Mouse (Mus musculus) hindbrain, embryonic 14.5 days (tissue): ENCODE measurements around the gene Olfm2. TPM values are rescaled to one million over a fixed set of nuclear protein-coding genes. Genes with fewer than 3 reads are reported as not detected.
A peak's percentile ranks its signal among the peaks of the same experiment; 100 is the strongest.
"Not testable (repeated sequence)": the region's sequence is repeated elsewhere in the genome, so short reads cannot be mapped to it uniquely, and the experiment has no call there.

Source experiments
- ATAC-seq: fragments of 200-750 bp; cut with Nextera tagmentation; 2 replicates; pipeline ENCODE4 v1.8.0; 2017; ENCODE audit warnings: moderate number of reproducible peaks, mild to moderate bottlenecking, moderate TSS enrichment, moderate library complexity; ENCODE audit not compliant: low FRiP score
- DNase-seq: peaks from one replicate; pipeline ENCODE4 v3.0.0-alpha.2; 2015; ENCODE audit warnings: low spot score
- H3K27ac ChIP-seq: fragments of 300-500 bp; sonication (generic); 2 replicates; pipeline ENCODE4 v1.5.1; 2014; ENCODE audit warnings: mild to moderate bottlenecking, moderate library complexity
- H3K27me3 ChIP-seq: fragments of 300-500 bp; sonication (generic); 2 replicates; pipeline ENCODE4 v1.6.1; 2014; ENCODE audit warnings: mild to moderate bottlenecking, low read length, mixed read lengths; ENCODE audit not compliant: control insufficient read depth, insufficient read depth
- H3K36me3 ChIP-seq: fragments of 300-500 bp; sonication (generic); replicated peaks from 2 replicates; pipeline ENCODE4 v1.6.1; 2014; ENCODE audit not compliant: control insufficient read depth, insufficient read depth
- H3K4me1 ChIP-seq: fragments of 300-500 bp; sonication (generic); replicated peaks from 2 replicates; pipeline ENCODE4 v1.6.1; 2014; ENCODE audit warnings: antibody characterized with exemption, low read length, mixed read lengths; ENCODE audit not compliant: control insufficient read depth, insufficient read depth
- H3K4me2 ChIP-seq: fragments of 300-500 bp; sonication (generic); replicated peaks from 2 replicates; pipeline ENCODE4 v1.6.1; 2014; ENCODE audit warnings: mild to moderate bottlenecking, moderate library complexity
- H3K4me3 ChIP-seq: fragments of 300-500 bp; sonication (generic); replicated peaks from 2 replicates; pipeline ENCODE4 v1.5.1; 2014; ENCODE audit warnings: mild to moderate bottlenecking, low read length
- H3K9ac ChIP-seq: fragments of 300-500 bp; sonication (generic); 2 replicates; pipeline ENCODE4 v1.6.1; 2014
- H3K9me3 ChIP-seq: fragments of 300-500 bp; sonication (generic); 2 replicates; pipeline ENCODE4 v1.6.1; 2016; ENCODE audit warnings: low read length; ENCODE audit not compliant: control insufficient read depth
- WGBS: fragments of 180-500 bp; shearing (Covaris S2); extraction: QIAGEN DNeasy Blood & Tissue Kit; methylation state at CpG from one replicate; pipeline ENCODE4 v1.1.7; 2014; 5-methylcytosine and 5-hydroxymethylcytosine counted together
- polyA plus RNA-seq: library from polyadenylated mRNA; unstranded; fragments of >200 nt; fragmentation: Nextera tagmentation; extraction: Ambion mirVana; gene quantifications from 2 replicates; pipeline ENCODE4 v1.2.1, GENCODE M21; 2014

Olfm2 gene
- polyA plus RNA-seq, 1 experiment from 2014 or later = 185 TPM

DNA sequence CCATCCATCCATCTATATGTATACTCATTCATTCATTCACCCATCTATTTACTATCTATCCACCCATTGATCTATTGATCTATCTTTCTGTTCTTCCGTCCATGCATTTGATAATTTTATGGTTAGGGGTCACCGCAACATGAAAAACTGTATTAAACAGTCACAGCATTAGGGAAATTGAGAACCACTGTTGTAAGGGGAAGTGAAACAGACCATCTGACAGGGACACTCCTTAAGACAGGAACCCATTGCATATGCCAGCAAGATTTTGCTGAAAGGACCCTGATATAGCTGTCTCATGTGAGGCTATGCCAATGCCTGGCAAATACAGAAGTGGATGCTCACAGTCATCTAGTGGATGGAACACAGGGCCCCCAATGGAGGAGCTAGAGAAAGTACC, 55.7 kb downstream of the Olfm2 start:
- not testable (repeated sequence) for DNase-seq, H3K4me3 ChIP-seq, H3K4me2 ChIP-seq, H3K27me3 ChIP-seq, H3K36me3 ChIP-seq, H3K9ac ChIP-seq, H3K9me3 ChIP-seq, ATAC-seq
- H3K4me1 ChIP-seq = peaks cover 29% of the 10 kb centered on the region
- 76% methylated on average over 2 of the region's 2 CpGs for WGBS
- H3K27ac ChIP-seq = peak overlapping the region; percentile 58

DNA sequence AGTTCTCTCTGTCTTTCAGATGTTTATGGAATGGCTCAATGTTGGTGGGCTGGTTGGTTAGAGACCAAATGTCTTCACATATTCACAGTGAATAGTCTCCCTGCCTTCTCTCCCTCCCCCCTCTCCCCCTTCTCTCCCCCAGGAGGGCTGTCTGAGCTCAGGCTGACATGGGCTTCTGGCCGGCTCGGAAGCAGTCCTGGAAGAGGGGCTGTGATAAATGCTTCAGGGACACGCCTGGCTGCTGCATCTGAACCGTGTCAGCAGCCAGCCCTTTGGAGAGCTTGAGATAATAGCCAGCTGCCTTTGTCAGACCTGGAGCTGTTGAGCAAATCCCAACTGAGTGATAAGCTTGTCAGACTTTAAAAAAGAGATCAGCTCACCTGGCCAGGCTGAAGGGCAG, 56.2 kb downstream of the Olfm2 start:
- Histone ChIP-seq H3K4me3 (no peak overlapping the region), H3K36me3 (no peaks in the 10 kb centered on the region), H3K4me1 (peaks cover 23% of the 10 kb centered on the region), H3K9ac (peak overlapping the region; percentile 24; the same call in 1 of the 2 replicates), H3K4me2 (no peak overlapping the region), H3K27ac (peak overlapping the region; percentile 58), H3K9me3 (no peaks in the 10 kb centered on the region), H3K27me3 (no peaks in the 10 kb centered on the region)
- WGBS = 0% methylated on average over 4 of the region's 4 CpGs
- DNase-seq (no peak), ATAC-seq (peak; percentile 68)

DNA sequence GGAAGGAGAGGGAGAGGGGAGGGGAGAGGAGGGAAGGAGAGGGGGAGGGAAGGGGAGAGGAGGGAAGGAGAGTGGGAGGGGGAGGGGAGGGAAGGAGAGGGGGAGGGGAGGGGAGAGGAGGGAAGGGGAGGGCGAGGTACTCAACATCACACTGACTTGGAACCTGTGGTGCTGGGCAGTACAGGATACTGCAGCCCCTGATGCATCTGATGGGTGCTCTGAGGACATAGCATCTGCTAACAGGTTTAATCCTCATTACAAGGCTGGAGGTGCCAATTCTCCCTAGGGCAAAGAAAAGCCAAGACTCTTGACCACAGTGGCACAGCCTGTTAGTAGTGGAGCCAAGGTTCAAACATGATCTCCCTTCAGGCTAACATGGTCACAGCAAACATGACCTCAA, 56.7 kb downstream of the Olfm2 start:
- WGBS = no CpG with 5 or more reads among the region's 1 CpGs
- no peaks in the 10 kb centered on the region for H3K27me3 ChIP-seq
- DNase-seq = no peak
- H3K9ac ChIP-seq = no peak overlapping the region
- no peaks in the 10 kb centered on the region for H3K9me3 ChIP-seq
- H3K36me3 ChIP-seq = no peaks in the 10 kb centered on the region
- H3K4me2 ChIP-seq = no peak overlapping the region
- ATAC-seq = no peak
- H3K27ac ChIP-seq = peak overlapping the region; percentile 58
- H3K4me1 ChIP-seq = peaks cover 18% of the 10 kb centered on the region
- no peak overlapping the region for H3K4me3 ChIP-seq

DNA sequence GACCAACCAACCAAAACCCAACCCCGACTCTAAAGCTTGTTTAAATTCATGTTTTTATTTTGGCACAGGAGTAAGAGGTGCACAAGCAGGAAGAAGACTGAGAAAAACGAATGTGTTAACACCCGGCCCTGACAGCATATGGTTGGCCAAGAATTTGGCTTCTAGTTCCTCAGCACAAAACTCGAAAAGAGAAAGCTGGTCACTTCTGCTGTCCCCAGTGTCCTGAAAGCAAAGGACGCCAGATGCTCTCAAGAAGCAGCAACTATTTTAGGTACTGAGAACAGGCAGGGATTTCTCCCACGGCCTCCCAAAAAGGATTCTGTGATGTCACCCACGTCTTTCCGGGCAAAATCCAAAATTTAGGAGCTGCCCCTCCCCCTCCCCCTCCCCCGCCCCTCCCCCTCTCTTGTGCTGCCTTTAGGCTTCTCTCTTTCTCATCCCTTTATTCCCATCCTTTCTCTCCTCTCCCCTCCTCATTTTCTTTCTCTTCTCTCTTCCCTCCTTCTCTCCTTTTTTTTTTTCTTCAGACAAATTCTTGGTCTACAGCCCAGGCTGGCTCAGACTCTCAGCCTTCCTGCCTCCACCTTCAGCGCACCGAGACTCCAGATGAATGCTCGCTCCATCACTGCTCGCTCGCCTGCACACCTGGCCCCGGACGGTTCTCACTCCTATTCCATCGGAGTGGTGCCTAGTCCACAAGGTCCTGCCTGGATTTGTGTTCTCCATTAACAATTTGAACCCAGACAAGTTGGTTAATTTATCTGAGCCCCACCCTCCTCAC, 60.9 kb downstream of the Olfm2 start:
- Histone ChIP-seq H3K4me2 (no peak overlapping the region), H3K4me1 (peaks cover 10% of the 10 kb centered on the region), H3K27me3 (no peaks in the 10 kb centered on the region), H3K9ac (no peak overlapping the region), H3K27ac (no peak overlapping the region), H3K4me3 (no peak overlapping the region), H3K36me3 (no peaks in the 10 kb centered on the region), H3K9me3 (no peaks in the 10 kb centered on the region)
- WGBS = 55% methylated on average over 16 of the region's 17 CpGs
- no peak for ATAC-seq
- DNase-seq = no peak

DNA sequence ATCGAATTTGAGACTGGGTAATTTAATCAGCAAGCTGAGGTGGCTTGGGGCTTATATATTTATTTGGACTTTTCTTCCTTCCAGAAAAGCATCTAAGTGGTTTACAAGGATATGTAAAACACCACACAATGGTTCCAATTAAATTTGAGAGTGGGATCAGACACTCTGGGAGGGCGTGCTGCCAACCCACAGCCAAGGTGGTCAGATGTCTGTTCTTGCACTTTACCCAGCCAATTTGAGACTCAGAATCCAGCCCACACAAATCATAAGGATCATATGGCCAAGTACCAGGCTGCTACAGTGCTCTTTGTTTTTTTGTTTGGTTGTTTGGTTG, 63.8 kb downstream of the Olfm2 start:
- 0 out of 2 replicates have a peak, but pooled peaks cover 3% of the 10 kb centered on the region for H3K4me1 ChIP-seq
- H3K9me3 ChIP-seq = no peaks in the 10 kb centered on the region
- no peak overlapping the region for H3K9ac ChIP-seq
- 49% methylated on average over 2 of the region's 2 CpGs for WGBS
- no peaks in the 10 kb centered on the region for H3K36me3 ChIP-seq
- ATAC-seq (no peak), DNase-seq (no peak)
- no peaks in the 10 kb centered on the region for H3K27me3 ChIP-seq
- H3K27ac ChIP-seq = peak overlapping the region; percentile 71
- no peak overlapping the region for H3K4me2 ChIP-seq
- H3K4me3 ChIP-seq = no peak overlapping the region

DNA sequence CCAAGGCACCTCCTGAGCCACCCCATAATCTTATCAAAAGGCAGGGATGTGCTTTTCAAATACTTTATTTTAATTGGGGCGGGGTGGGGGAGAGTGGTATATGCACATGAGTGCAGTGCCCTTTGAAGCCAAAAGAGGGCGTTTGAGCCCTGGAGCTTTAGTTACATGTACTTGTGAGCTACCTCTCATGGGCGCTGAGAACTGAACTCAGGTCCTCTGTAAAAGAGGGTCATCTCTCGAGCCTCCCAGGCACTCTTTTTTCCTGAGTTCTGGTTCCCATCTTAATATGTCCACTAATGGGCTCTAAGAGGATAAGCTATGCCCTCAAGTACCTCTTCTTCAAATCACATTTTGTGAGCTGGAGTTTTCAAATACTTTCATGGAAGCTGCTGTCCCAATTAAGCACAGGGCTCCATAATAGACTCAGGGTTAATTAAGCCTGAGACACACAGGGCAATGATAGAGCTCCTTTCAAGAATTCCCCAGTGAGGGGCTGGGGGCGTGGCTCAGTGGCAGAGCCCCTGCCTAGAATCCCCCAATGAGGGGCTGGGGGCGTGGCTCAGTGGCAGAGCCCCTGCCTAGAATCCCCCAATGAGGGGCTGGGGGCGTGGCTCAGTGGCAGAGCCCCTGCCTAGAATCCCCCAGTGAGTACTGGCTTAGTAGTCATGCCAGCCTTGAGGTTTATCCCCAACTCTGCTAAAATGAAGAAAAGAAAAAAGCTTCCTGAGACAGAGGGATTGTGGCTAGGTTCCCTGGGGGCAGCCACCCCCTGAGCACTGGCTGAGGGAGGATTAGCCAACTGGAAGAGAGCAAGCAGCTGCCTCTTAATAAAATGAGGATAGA, 64.4 kb downstream of the Olfm2 start:
- no peak overlapping the region for H3K4me2 ChIP-seq
- H3K9ac ChIP-seq = no peak overlapping the region
- no peaks in the 10 kb centered on the region for H3K27me3 ChIP-seq
- 57% methylated on average over 6 of the region's 7 CpGs for WGBS
- ATAC-seq = peak; percentile 58; the same call in 1 of the 2 replicates
- no peak for DNase-seq
- H3K4me3 ChIP-seq = no peak overlapping the region
- no peaks in the 10 kb centered on the region for H3K9me3 ChIP-seq
- 0 out of 2 replicates have a peak, but pooled peaks cover 3% of the 10 kb centered on the region for H3K4me1 ChIP-seq
- peak overlapping the region; percentile 71 for H3K27ac ChIP-seq
- no peaks in the 10 kb centered on the region for H3K36me3 ChIP-seq

DNA sequence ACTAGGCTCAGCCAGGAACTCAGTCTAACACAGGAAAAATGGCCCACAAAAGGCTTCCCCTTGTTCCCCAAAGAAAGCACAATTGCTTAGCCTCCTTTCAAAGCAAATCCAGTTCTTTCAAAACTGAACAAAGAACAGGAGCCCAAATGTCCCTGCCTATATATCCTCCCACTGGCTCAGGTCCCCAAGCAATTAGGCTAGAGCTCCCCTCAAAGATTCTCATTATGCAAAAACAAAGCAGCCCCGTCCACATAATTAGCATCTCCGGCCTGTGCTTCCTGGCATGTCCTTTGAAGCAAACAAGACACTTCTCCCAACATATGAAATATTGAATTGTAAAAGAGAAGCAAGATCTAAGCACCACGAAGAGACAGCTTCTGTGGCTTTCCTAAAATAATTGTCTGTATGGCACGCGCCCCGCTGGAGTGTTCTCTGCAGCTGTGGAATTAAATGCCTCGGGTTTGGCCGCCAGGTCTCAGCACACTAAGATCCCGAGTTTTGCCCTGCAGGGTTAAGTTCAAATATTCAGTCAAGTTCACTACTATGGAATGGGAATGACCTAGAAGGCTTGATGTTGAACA, 65.7 kb downstream of the Olfm2 start:
- Histone ChIP-seq H3K27ac (peak overlapping the region; percentile 51; the same call in 1 of the 2 replicates), H3K27me3 (no peaks in the 10 kb centered on the region), H3K4me2 (no peak overlapping the region), H3K9ac (no peak overlapping the region), H3K4me3 (no peak overlapping the region), H3K36me3 (no peaks in the 10 kb centered on the region), H3K4me1 (0 out of 2 replicates have a peak, but pooled peaks cover 3% of the 10 kb centered on the region), H3K9me3 (no peaks in the 10 kb centered on the region)
- WGBS = 47% methylated on average over 9 of the region's 9 CpGs
- DNase-seq (no peak), ATAC-seq (no peak)

DNA sequence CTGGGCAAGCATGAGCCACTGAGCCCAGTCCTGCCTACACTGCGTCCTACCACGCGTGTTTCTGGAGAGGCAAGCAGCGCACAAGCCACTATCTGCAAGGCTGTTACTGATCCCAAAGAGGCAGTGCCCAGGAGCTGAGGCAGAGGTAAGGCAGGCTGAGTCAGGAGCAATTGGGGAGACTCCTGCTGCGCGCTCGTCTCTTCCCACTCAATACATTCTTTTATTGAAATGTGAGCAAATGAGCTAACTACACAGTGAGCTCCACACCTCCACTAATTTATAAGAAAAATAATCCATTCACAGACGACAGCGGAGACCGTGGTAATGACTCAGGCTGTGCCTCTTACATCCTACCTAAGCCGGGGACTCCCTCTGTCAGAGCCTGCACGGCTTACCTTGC, 68.3 kb downstream of the Olfm2 start:
- 85% methylated on average over 12 of the region's 12 CpGs for WGBS
- ATAC-seq (no peak), DNase-seq (no peak)

DNA sequence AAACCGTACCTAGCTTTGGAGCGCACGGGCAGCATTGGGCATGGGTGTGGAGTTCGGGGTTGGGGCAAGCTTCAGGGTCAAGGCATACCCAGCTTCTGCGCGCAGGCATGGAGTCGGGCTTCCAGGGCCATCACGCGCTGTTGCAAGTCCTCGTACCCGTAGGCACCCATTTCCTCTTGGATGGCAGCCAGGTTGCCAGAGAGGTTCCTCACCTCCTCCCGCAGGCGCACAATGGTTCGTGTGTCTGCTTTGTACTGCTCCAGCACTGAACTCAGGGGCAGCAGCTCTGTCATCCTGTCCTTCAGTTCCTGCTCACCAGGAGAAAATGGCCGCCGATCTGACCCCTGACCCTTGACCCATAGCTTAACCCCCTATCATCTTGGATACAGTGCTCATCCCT, 74.1 kb downstream of the Olfm2 start:
- Histone ChIP-seq H3K9ac (no peak overlapping the region), H3K4me1 (no peaks in the 10 kb centered on the region), H3K36me3 (peaks cover 35% of the 10 kb centered on the region), H3K9me3 (no peaks in the 10 kb centered on the region), H3K27ac (no peak overlapping the region), H3K4me2 (no peak overlapping the region), H3K27me3 (no peaks in the 10 kb centered on the region), H3K4me3 (no peak overlapping the region)
- DNase-seq (no peak), ATAC-seq (no peak)
- WGBS = 80% methylated on average over 16 of the region's 16 CpGs

More for the DNA sequence above, 68.3 kb downstream of the Olfm2 start:
- Histone ChIP-seq H3K9me3 (no peaks in the 10 kb centered on the region), H3K27ac (no peak overlapping the region), H3K36me3 (peaks cover 16% of the 10 kb centered on the region; the same call in 1 of the 2 replicates), H3K9ac (no peak overlapping the region), H3K4me2 (no peak overlapping the region), H3K4me3 (no peak overlapping the region), H3K27me3 (no peaks in the 10 kb centered on the region), H3K4me1 (0 out of 2 replicates have a peak, but pooled peaks cover 3% of the 10 kb centered on the region)
